Mouse (Mus musculus): ENCODE data around the gene Olfr328. TPM values are rescaled to one million over a fixed set of nuclear protein-coding genes. Genes with fewer than 3 reads are reported as not detected.

Olfr328 gene
- polyA plus RNA-seq, 1 experiment, result not detected

Other genes starting within 250 kb of the Olfr328 start
- 30.9 and 46.0 TPM in 2 replicates for gene Zfp692, start 248.6 kb downstream of the Olfr328 start, polyA plus RNA-seq (2012; rRNA removed)
- 43.2 and 48.6 TPM in 2 replicates for gene Zfp672, start 225.3 kb downstream of the Olfr328 start, polyA plus RNA-seq (2012; rRNA removed)
- gene Sh3bp5l, start 224.9 kb downstream of the Olfr328 start, polyA plus RNA-seq (2012; rRNA removed), result 22.0 and 23.9 TPM in 2 replicates
- gene Lypd8, start 176.6 kb downstream of the Olfr328 start, polyA plus RNA-seq (2012; rRNA removed), result 1.8 TPM in 2 replicates
- gene 1810065E05Rik, start 134.5 kb downstream of the Olfr328 start, polyA plus RNA-seq (2012; rRNA removed), result 0.07 TPM in 1 of 2 replicates, not detected in the other
- not detected in 2 replicates for gene Gm12253, start 123.1 kb downstream of the Olfr328 start, polyA plus RNA-seq (2012; rRNA removed)
- not detected in 2 replicates for gene Lypd9, start 102.7 kb downstream of the Olfr328 start, polyA plus RNA-seq (2012; rRNA removed)
- not detected in 2 replicates for gene Olfr30, start 93.4 kb downstream of the Olfr328 start, polyA plus RNA-seq (2012; rRNA removed)
- not detected in 2 replicates for gene Olfr332, start 63.1 kb downstream of the Olfr328 start, polyA plus RNA-seq (2012; rRNA removed)
- not detected in 2 replicates for gene Olfr331, start 53.1 kb downstream of the Olfr328 start, polyA plus RNA-seq (2012; rRNA removed)
- gene Olfr330, start 20.8 kb downstream of the Olfr328 start, polyA plus RNA-seq (2012; rRNA removed), result not detected in 2 replicates
- gene Olfr329-ps, start 9.2 kb downstream of the Olfr328 start, polyA plus RNA-seq (2012; rRNA removed), result not detected in 2 replicates
- gene Olfr224, start 14.9 kb upstream of the Olfr328 start, polyA plus RNA-seq (2012; rRNA removed), result not detected in 2 replicates
- not detected in 2 replicates for gene Olfr325, start 22.1 kb upstream of the Olfr328 start, polyA plus RNA-seq (2012; rRNA removed)
- gene Olfr324, start 39.5 kb upstream of the Olfr328 start, polyA plus RNA-seq (2012; rRNA removed), result not detected in 2 replicates
- gene 2210407C18Rik, start 60.4 kb upstream of the Olfr328 start, polyA plus RNA-seq (2012; rRNA removed), result not detected in 2 replicates
- gene Olfr323, start 74.9 kb upstream of the Olfr328 start, polyA plus RNA-seq (2012; rRNA removed), result not detected in 2 replicates
- gene Trim58, start 84.8 kb upstream of the Olfr328 start, polyA plus RNA-seq (2012; rRNA removed), result not detected in 2 replicates
- not detected in 2 replicates for gene Olfr322, start 103.1 kb upstream of the Olfr328 start, polyA plus RNA-seq (2012; rRNA removed)
- not detected in 2 replicates for gene Olfr320, start 125.5 kb upstream of the Olfr328 start, polyA plus RNA-seq (2012; rRNA removed)
- not detected in 2 replicates for gene Olfr319, start 143.5 kb upstream of the Olfr328 start, polyA plus RNA-seq (2012; rRNA removed)
- gene Olfr318, start 168.4 kb upstream of the Olfr328 start, polyA plus RNA-seq (2012; rRNA removed), result not detected in 2 replicates
- gene Olfr317, start 183.6 kb upstream of the Olfr328 start, polyA plus RNA-seq (2012; rRNA removed), result not detected in 2 replicates
- gene Olfr316, start 197.1 kb upstream of the Olfr328 start, polyA plus RNA-seq (2012; rRNA removed), result not detected in 2 replicates
- gene Olfr315, start 217.6 kb upstream of the Olfr328 start, polyA plus RNA-seq (2012; rRNA removed), result not detected in 2 replicates
- gene Olfr314, start 227.3 kb upstream of the Olfr328 start, polyA plus RNA-seq (2012; rRNA removed), result not detected in 2 replicates
- 4.1 and 4.7 TPM in 2 replicates for gene Fam183b, start 246.3 kb upstream of the Olfr328 start, polyA plus RNA-seq (2012; rRNA removed)